Mouse (Mus musculus) stomach, postnatal 0 days (tissue): ENCODE measurements around the gene Lat.

Source experiments
- CTCF ChIP-seq: IDR thresholded peaks from 2 replicates; pipeline ENCODE4 v1.5.1; 2016; ENCODE audit warnings: antibody characterized with exemption, low read depth, mild to moderate bottlenecking, moderate library complexity
- EP300 ChIP-seq: optimal IDR thresholded peaks from 2 replicates; pipeline ENCODE3; 2016; ENCODE audit warnings: antibody characterized with exemption

DNA sequence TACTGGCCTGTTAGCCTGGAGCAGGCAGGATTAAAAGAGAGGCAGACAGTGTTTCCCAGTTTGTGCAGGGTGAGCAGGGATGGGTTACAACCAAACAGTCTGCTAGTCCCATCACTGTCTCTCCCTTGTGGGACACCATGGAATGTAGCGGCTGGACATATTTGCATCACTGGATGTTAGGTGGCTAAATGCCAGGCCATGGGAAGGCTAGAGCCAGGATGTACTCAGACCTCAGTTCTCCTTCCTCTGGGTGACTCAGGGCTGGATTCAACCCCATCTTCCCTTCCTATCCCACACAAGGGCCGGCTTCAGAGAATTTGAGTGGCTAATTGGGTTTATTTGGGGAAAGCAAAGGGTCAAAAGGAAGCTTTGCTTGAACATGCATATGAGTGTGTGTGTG, 39.3 kb upstream of the Lat start:
- TF ChIP-seq CTCF, result no peak
- TF ChIP-seq EP300, result no peak
